Mouse (Mus musculus) c-Kit-negative CD71-positive TER-119-positive erythroid progenitor cells, embryonic 14.5 days (primary cell): ENCODE data around the gene Chat.
A peak's percentile ranks its signal among the peaks of the same experiment; 100 is the strongest.
"Not testable (repeated sequence)": the region's sequence is repeated elsewhere in the genome, so short reads cannot be mapped to it uniquely, and the experiment has no call there.

Source experiments
- DNase-seq: peaks from one replicate; pipeline ENCODE4 v3.0.0-alpha.2; 2013; ENCODE audit warnings: low read depth, low spot score

The Chat gene

DNA sequence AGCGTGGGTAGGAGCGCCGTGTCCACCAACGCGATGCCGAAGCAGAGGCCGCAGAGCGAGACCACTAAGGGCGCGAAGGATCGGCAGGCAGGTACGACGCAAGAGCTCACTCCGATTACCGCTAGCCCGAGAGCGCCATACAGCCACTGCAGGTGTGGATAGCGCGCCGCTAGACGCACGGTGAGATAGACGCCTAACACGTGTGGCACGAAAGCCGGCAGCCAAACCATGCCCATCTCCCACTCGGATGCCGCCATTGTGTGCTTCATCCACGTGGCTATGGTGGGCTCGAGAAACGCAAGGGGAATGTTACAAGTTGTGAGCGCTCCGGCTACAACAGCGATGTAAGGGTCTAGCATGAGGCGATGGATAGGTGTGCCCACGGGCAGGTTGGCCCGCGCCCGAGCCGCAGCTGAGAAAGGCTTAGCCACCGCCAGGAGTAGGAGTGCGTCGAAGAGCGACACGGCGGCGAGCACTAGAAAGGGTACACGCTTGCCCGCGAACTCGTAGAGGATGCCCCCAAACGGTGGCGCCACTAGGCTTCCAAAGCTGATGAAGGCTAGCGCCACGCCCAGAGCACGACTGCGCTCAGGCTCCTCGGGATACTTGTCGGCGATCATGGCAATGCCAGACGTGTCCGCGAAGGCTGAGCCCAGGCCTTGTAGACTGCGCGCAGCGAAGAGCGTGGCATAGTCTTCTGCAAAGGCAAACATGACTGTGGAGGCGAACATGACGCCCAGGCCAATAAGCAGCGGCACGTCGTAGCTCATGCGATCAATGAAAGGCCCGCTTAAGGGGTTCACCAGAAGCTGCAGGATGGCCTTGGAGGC lies 2.4 kb downstream of the Chat start:
- no peak for DNase-seq

DNA sequence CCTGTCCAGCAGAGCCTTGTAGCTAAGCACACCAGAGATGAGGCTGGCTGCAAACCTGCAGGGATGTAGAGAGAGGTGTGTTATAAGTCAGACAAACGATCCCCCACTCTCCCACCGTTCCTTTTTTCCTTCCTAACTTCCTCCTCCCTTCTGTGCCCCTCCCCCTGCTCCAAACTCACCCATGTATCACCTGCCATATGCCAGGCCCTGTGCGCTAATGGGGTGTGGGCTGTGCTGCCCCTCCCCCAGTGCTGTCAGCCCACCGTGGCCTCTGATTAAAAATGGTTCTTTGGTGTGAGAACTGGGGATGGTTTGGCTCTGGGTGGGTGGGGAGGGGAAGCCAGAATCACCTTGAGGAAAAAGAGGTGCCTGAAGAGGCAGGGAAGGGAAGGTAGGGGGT lies 13.2 kb downstream of the Chat start:
- no peak for DNase-seq

- no peak for DNase-seq
These were observed 18.8 kb downstream of the Chat start for GRCm38 (mm10) chr14:32446989-32447388.

DNA sequence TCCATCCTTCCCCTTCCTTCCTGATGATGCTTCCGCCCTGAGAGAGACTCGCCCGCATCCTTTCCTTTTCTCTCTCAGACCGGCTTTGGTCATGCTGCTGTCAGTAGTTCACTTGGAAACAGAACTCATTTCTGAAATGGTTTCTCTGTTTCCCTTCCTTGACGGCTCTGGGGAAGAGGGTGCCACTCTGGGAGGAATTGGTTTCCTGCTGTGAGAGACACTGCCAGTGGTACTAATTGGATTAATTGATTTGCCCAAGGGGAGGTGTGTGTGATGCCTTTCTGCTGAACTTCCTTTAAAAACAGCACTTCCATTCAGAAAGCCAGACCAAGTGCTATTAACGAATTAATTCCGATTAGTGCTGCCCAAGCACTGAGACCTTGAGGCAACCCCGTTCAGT lies 22.3 kb downstream of the Chat start:
- DNase-seq: no peak

DNA sequence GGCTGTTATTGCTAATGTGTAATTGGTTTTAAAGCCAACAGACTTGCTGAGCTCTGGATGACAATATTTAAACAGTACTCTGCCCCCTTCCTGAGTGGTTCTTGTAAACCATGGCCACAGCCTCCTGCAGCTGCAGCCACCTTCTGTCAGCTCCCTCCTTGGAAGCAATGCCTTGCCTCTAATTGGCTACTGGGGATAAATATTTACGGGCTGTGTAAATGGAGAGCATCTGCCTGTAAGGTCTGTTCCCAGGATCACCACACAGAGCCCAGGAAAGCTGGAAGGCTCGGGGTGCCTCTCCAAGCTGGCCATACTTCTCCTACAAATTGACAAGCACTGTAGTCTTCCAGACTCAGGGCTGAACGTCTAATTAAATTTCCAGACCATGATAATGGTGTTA lies 26.0 kb downstream of the Chat start:
- DNase-seq: no peak

GRCm38 (mm10) chr14:32439316-32439715 lies 26.5 kb downstream of the Chat start:
- DNase-seq: no peak

- DNase-seq: no peak
These were observed 28.4 kb downstream of the Chat start for GRCm38 (mm10) chr14:32437352-32437793.

DNA sequence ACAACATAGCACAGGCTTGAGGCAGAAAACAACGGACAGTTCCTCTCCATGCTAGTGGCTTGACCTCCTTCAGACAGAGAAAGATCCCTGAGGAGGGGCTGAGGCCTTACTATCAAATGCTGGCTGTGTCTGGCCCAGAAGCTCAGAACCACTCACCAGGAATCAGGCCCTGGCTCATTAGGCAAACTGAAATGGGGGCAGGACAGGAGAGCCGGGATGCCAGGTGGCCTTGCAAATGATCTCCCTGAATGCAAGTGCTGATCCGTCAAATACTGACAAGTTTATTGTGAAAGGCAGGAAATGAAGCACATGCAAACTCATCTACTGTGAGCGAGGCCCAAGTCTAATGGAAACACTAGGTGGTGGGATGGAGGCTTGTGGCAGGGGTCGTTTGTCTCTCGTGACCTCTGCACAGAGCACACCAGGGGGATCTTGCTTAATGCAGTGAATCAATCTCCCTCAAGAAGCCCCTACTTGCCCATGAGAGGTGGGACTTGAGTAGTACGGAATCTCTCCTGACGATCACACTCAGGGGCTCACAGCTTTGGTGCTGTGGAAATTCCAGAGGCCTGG lies 36.7 kb downstream of the Chat start:
- DNase-seq: no peak

DNA sequence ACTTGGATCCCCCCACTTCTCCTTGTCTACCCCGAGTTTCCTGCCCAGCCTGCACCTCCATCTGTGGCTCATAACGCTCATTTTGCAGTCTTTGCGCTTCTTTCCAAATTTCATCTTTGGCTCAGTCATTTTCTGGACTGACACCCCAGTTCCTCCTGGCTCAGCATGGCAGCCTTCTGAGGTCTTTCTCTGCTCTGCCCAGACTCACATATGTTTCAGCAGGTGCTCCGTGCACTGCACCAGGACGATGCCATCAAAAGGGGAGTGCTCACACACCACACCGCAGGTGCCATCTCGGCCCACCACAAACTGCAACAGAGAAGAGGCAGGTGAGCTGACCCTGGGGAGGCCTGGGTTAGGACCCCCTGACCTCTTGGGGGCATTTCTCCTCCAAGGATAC lies 41.8 kb downstream of the Chat start:
- no peak for DNase-seq

GRCm38 (mm10) chr14:32418747-32419146 lies 47.0 kb downstream of the Chat start:
- DNase-seq: no peak

DNA sequence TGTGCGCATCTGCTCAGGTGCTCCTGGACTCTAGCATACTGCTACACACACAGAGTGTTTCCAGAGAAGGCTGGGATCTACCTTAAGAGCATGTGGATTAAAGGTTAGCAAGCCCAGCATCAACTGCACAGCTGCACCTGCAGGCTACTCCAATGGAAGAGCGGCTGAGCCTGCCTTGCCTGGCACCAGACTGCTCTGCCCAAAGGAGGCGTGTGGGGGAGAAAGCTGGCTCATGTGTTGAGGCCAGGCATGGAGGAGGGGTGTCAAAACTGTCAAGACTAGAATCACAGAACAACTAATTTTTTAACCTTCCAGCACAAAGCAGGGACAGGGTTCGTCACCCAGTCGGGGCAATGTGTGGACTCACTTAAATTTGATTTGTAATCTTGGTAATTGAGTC lies 53.7 kb downstream of the Chat start:
- DNase-seq: no peak

- DNase-seq: no peak
These were observed 55.7 kb downstream of the Chat start for GRCm38 (mm10) chr14:32410084-32410483.

- not testable (repeated sequence) for DNase-seq
These were observed 60.4 kb downstream of the Chat start for GRCm38 (mm10) chr14:32405399-32405798.

GRCm38 (mm10) chr14:32388196-32388595 lies 77.6 kb downstream of the Chat start, which contains the start of gene 1700024G13Rik:
Gene 1700024G13Rik, minus strand, starts transcription at chr14:32388391.
- peak; percentile 9 for DNase-seq

- DNase-seq: no peak
These were observed 84.2 kb downstream of the Chat start for GRCm38 (mm10) chr14:32381619-32382018.

DNA sequence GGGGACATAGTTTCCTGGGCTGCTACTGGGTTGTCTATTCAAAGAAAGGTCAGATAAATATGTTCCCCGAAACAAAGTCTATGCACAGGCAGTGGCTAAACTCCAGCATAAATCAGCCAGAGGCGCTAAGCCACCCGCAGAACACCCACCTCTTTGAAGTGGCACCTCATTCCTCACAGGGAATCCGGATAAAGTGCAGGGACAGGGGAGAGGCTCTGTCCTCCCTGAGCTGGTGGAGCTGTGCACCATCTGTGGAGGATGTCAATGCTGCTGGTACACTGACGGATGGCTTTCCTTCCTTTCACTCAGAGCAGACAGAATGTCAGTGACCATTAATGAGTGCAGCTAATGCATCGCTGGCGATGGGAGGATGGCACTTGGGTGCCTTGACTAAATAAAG lies 84.7 kb downstream of the Chat start:
- DNase-seq: no peak

GRCm38 (mm10) chr14:32380099-32380480 lies 85.7 kb downstream of the Chat start:
- DNase-seq: no peak

GRCm38 (mm10) chr14:32379395-32380098 lies 86.2 kb downstream of the Chat start:
- no peak for DNase-seq

DNA sequence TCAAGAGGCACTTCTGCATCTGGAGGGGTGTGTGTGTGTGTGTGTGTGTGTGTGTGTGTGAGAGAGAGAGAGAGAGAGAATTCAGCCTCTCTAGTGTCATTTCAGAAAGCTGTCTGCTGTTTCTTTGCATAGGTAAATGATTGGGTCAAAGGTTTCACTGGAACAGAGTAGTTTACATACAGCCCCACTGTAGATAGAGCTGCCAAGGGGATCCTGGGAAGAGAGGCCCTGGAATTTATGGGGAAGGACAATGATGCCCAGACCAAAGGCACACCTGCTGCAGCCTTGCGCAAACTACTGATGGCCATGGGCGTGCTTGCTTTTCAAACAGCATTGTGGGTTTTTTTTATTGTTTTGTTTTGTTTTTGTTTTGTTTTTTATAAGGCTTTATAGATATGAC lies 93.3 kb downstream of the Chat start:
- no peak for DNase-seq

DNA sequence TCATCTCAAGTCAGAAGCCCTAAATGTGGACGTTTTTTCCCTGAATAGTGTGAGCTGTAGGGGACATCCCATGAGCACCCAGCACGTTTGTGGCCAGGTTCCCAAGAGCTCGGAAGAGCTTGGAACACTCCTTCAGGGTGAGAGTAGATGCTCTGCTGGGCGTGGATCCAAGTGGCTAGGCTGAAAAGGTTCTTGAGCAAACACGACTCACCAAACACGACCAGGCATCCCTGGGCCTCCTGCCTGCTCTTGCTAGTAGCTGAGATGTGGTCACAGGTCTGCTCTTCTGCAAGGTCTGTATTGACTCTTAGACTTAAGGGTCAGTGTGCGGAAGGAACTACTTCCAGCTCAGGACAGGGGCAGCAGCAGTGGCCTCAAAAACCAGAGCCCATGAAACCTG lies 96.0 kb downstream of the Chat start:
- DNase-seq: no peak

- DNase-seq: no peak
These were observed 101.4 kb downstream of the Chat start for GRCm38 (mm10) chr14:32364359-32364758.
